Mouse (Mus musculus): ENCODE results near the gene Elp1.

DNA sequence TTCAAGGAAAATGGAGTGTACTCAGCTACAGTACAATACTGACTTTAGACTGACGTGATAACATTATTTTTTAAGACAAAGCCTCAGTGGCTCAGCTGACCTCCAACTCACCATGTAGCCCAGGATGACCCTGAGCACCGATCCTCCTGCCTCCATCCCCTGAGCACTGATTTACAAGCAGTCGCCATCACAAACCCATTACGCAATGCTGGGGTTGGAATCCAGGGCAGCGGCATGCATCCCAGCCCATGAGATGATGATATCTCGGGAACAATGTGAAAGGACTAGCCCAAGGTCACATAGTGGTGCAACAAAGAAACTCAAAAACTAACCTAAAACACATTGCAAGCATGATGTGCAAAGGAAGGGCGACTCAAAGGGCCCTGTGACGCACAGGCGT is 22.1 kb upstream of the Elp1 start:
- no peak for TF ChIP-seq POLR2A (IDR thresholded peaks at IDR 0.05; ENCODE audit: borderline replicate concordance, low read depth, low read length)
- TF ChIP-seq CTCF (IDR thresholded peaks at IDR 0.05; ENCODE audit: low read depth, low read length): no peak
